Mouse (Mus musculus) C3H10T1/2 (cell line): ENCODE results near the gene Ppp1ca. TPM values are rescaled to one million over a fixed set of nuclear protein-coding genes. Genes with fewer than 3 reads are reported as not detected.

Source experiments
- polyA plus RNA-seq, 2 experiments: library from polyadenylated mRNA; unstranded; fragments of >200 nt; fragmentation: generic; extraction: Trizol; gene quantifications; one replicate each; pipeline ENCODE4 v1.2.1; 2012; ENCODE audit warnings: missing spikeins in 2 of 2

Gene Ppp1ca
- polyA plus RNA-seq: 1,000 to 10,000 TPM in 1 of 2 experiments, 100 to 1,000 TPM in 1; 727 to 1,261 TPM

GRCm38 (mm10) chr19:4191528-4192250 is at the start of gene Ppp1ca:
TSS of gene Ppp1ca (plus strand) at chr19:4192065.

DNA sequence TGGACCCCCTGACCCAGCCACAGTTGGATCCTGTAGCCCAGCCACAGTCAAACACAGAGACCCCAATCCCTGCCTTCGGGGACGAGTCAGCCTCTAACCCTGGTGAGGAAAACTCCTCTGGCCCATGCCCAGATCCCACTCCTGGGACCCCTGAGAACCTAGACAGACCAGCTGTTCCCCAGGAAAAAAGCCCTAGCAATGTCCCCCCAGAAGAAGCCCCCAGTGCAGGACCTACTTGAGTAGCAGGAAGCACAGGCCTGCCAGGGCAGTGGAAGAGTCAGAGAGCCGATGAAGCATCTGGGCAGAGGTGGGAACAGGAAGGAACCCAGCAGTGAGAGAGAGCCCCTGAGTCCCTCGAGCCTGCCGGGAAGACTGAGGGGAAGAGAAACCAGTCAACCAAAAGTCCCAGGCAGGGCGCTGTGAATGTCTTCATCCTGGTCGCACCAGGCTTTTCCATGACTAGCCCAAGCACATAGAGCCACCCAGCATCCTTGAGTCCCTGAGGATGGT is 48.1 kb upstream of the Ppp1ca start, which contains the start of gene Cabp4:
Gene Cabp4, minus strand, starts transcription at position 275 of the 510 bp plus-strand sequence.

GRCm38 (mm10) chr19:4148491-4148806 is 43.4 kb upstream of the Ppp1ca start, which contains the start of gene Coro1b:
TSS of gene Coro1b (plus strand) at chr19:4148619.

GRCm38 (mm10) chr19:4153232-4153654 is 38.6 kb upstream of the Ppp1ca start, which contains the start of gene Ptprcap:
TSS of gene Ptprcap (plus strand) at chr19:4153604.

DNA sequence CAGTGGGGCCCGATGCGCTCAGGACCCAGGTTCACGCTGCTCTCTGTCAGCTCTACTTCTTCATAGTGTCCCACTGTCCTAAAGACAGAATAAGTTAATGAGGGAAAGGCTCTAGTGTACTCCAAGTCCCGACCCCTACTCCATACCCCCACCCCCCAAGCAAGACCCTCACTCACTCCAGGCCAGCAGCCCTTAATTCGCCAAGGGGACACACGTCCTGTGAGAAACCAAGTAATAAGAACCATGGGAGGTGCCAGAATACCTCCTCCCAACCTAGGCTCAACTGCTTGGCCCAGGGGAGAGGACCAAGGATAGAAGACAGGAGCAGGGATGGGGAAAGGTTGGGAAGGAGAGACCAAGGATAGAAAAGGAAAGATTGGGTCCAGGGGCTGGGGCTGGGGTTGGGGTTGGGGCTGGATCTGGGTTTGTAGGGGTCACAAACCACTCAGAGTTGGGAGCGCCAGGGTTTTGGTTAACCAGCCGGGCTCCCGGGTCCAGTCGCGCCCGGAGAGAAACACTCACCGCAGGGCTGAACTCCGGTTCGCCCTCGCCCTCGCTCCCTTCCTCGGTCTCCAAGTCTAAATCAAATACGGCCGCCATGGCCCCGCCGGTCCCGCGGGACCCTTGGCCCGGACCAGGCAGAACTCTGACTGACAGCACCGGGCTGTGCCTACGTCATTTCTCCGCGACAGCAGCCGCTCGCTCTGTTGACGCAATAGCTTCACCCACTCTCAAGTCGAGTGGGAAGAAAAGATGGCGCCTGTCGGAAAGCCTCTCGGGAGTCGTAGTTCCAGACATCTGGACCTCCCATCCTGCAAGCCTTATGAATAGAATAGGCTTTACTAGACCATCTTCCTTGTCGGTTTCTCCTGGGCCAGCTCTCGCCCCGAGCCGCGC is 29.0 kb upstream of the Ppp1ca start, which contains the start of gene Rps6kb2:
Gene Rps6kb2, minus strand, starts transcription at position 709 of the 897 bp plus-strand sequence.

GRCm38 (mm10) chr19:4175368-4175947 is 16.4 kb upstream of the Ppp1ca start, which contains the start of gene Carns1:
TSS of gene Carns1 (minus strand) at chr19:4175479.

DNA sequence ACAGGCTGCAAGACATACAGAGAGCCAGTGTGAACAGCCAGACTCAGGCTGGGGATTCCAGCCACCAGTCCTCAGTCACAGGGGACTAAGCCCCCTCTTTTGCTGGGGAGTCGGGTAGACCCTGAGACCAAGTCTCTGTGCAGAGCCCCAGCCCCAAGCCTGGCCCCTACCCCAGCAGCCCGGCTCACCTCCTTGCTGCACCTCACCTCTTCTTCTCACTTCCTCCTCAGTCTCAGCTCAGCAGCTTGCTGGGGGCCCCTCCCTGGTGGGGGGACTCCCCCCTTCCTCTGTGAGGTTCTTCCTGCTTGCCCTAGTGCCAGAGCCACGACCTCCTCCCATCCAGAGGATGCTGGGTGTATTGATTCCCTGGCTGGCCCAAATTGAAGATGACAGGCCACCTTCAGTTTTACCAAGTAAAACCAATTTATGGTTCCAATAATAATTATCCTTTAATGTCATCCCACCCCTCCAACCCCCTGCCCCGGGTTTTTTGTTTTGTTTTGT is 982 bp upstream of the Ppp1ca start, which contains the start of gene Tbc1d10c:
Gene Tbc1d10c, minus strand, starts transcription at position 454 of the 504 bp plus-strand sequence.

GRCm38 (mm10) chr19:4201291-4201909 is 9.5 kb downstream of the Ppp1ca start, which contains the start of gene Rad9a:
TSS of gene Rad9a (minus strand) at chr19:4201662.

DNA sequence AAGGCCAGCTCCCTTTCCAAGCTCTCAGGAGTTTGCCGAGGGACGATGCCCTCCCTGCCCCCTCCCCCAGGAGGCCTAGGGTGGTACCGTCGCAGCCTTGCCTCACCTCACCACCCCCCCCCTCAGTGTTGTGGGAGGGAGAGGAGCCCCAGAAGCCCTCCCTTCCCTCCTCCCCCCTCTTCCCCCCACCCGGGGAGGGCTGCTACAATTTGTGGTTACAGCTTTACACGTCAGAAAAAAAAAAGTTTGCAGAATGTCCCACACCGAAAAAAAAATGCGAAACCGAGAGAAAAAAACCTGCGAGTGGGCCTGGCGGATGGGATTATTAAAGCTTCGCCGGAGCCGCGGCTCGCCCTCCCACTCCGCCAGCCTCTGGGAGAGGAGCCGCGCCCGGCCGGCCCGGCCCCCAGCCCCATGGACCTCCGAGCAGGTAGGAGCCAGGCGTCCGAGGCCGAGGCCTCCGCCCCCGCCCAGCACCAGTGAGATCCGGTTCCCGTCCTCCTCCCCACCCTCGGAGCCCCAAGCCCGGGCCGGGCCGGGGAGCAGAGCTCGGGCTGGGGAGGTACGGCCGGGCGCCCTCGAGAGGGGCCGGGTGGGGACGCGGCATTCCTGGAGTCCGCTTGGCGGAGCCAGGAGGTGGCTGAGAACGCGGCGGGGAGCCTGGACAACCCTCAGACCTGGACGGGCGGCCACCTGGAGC is 22.4 kb downstream of the Ppp1ca start, which contains the start of the genes Clcf1 and AC109138.7:
Gene Clcf1, plus strand, starts transcription at position 168 of the 700 bp plus-strand sequence.
Gene AC109138.7, plus strand, starts transcription at position 287 of the 700 bp plus-strand sequence.

GRCm38 (mm10) chr19:4231253-4232185 is 39.7 kb downstream of the Ppp1ca start, which contains the start of gene Pold4:
TSS of gene Pold4 (plus strand) at chr19:4231899.

Other genes with a start within 250 kb of the Ppp1ca start
- under 1 TPM in 1 of 2 experiments, not detected in 1; 0.01 TPM for gene Aldh3b3, start 233.4 kb upstream of the Ppp1ca start, polyA plus RNA-seq
- gene Aldh3b2, start 219.7 kb upstream of the Ppp1ca start, polyA plus RNA-seq: not detected
- gene Acy3, start 205.5 kb upstream of the Ppp1ca start, polyA plus RNA-seq: 10 to 100 TPM in 1 of 2 experiments, 1 to 10 TPM in 1; 7.4 to 28.3 TPM
- under 1 TPM in 1 of 2 experiments, not detected in 1; 0.05 TPM for gene Tbx10, start 199.3 kb upstream of the Ppp1ca start, polyA plus RNA-seq
- 10 to 100 TPM; 41.3 to 59.9 TPM for gene Nudt8, start 191.5 kb upstream of the Ppp1ca start, polyA plus RNA-seq
- 1 to 10 TPM in 1 of 2 experiments, under 1 TPM in 1; 0.19 to 1.4 TPM for gene Gm49405, start 191.4 kb upstream of the Ppp1ca start, polyA plus RNA-seq
- 1 to 10 TPM in 1 of 2 experiments, under 1 TPM in 1; 0.41 to 4.0 TPM for gene Doc2g, start 188.8 kb upstream of the Ppp1ca start, polyA plus RNA-seq
- 100 to 1,000 TPM; 253 to 401 TPM for gene Ndufv1, start 179.3 kb upstream of the Ppp1ca start, polyA plus RNA-seq
- 1,000 to 10,000 TPM in 1 of 2 experiments, 100 to 1,000 TPM in 1; 849 to 1,247 TPM for gene Gstp1, start 154.1 kb upstream of the Ppp1ca start, polyA plus RNA-seq
- 10 to 100 TPM in 1 of 2 experiments, 1 to 10 TPM in 1; 1.8 to 13.9 TPM for gene Gstp2, start 146.0 kb upstream of the Ppp1ca start, polyA plus RNA-seq
- under 1 TPM; 0.15 to 0.18 TPM for gene Gstp3, start 132.5 kb upstream of the Ppp1ca start, polyA plus RNA-seq
- gene Cabp2, start 110.5 kb upstream of the Ppp1ca start, polyA plus RNA-seq: not detected
- gene Cdk2ap2, start 94.9 kb upstream of the Ppp1ca start, polyA plus RNA-seq: 100 to 1,000 TPM in 1 of 2 experiments, 10 to 100 TPM in 1; 86.0 to 148 TPM
- 10 to 100 TPM; 48.2 to 61.6 TPM for gene Pitpnm1, start 92.1 kb upstream of the Ppp1ca start, polyA plus RNA-seq
- gene Aip, start 66.2 kb upstream of the Ppp1ca start, polyA plus RNA-seq: 100 to 1,000 TPM; 201 to 241 TPM
- under 1 TPM in 1 of 2 experiments, not detected in 1; 0.09 TPM for gene Gpr152, start 52.3 kb upstream of the Ppp1ca start, polyA plus RNA-seq
- under 1 TPM; 0.14 to 0.38 TPM for gene Cabp4, start 48.0 kb upstream of the Ppp1ca start, polyA plus RNA-seq
- 100 to 1,000 TPM; 256 to 440 TPM for gene Coro1b, start 43.4 kb upstream of the Ppp1ca start, polyA plus RNA-seq
- 1 to 10 TPM; 6.5 to 9.5 TPM for gene Ptprcap, start 38.5 kb upstream of the Ppp1ca start, polyA plus RNA-seq
- 10 to 100 TPM; 28.6 to 29.9 TPM for gene Rps6kb2, start 28.7 kb upstream of the Ppp1ca start, polyA plus RNA-seq
- 10 to 100 TPM in 1 of 2 experiments, 1 to 10 TPM in 1; 1.8 to 16.2 TPM for gene Carns1, start 16.6 kb upstream of the Ppp1ca start, polyA plus RNA-seq
- 1 to 10 TPM in 1 of 2 experiments, under 1 TPM in 1; 0.63 to 1.7 TPM for gene Tbc1d10c, start 781 bp upstream of the Ppp1ca start, polyA plus RNA-seq
- gene Rad9a, start 9.6 kb downstream of the Ppp1ca start, polyA plus RNA-seq: 10 to 100 TPM; 25.1 to 36.1 TPM
- gene Clcf1, start 22.2 kb downstream of the Ppp1ca start, polyA plus RNA-seq: 10 to 100 TPM in 1 of 2 experiments, 1 to 10 TPM in 1; 7.5 to 24.4 TPM
- gene AC109138.7, start 22.3 kb downstream of the Ppp1ca start, polyA plus RNA-seq: 1 to 10 TPM in 1 of 2 experiments, not detected in 1; 3.9 TPM
- gene Pold4, start 39.8 kb downstream of the Ppp1ca start, polyA plus RNA-seq: 100 to 1,000 TPM; 131 to 165 TPM
- gene Ssh3, start 77.1 kb downstream of the Ppp1ca start, polyA plus RNA-seq: 10 to 100 TPM in 1 of 2 experiments, 1 to 10 TPM in 1; 7.4 to 30.3 TPM
- 1 to 10 TPM in 1 of 2 experiments, under 1 TPM in 1; 0.77 to 4.5 TPM for gene Ankrd13d, start 91.1 kb downstream of the Ppp1ca start, polyA plus RNA-seq
- gene Grk2, start 114.2 kb downstream of the Ppp1ca start, polyA plus RNA-seq: 10 to 100 TPM; 37.7 to 44.4 TPM
- gene Kdm2a, start 206.2 kb downstream of the Ppp1ca start, polyA plus RNA-seq: 10 to 100 TPM in 1 of 2 experiments, 1 to 10 TPM in 1; 3.2 to 33.4 TPM
- 10 to 100 TPM; 48.3 to 66.3 TPM for gene Rhod, start 247.4 kb downstream of the Ppp1ca start, polyA plus RNA-seq